Mouse (Mus musculus): Measurements from ENCODE around the gene Nop56. TPM values are rescaled to one million over a fixed set of nuclear protein-coding genes. Genes with fewer than 3 reads are reported as not detected.

The Nop56 gene
- polyA plus RNA-seq, 1 experiment from 2014 or later: 411 TPM

GRCm38 (mm10) chr2:130296134-130296745, 22.0 kb downstream of the Nop56 start:
- no peak overlapping the region for H3K27ac ChIP-seq (replicated peaks; ENCODE audit: low read depth, low read length)
- H3K9me3 ChIP-seq (replicated peaks; ENCODE audit: control insufficient read depth, low read length): no peaks in the 10 kb centered on the region
- peaks cover 6% of the 10 kb centered on the region; the same call in 1 of the 2 replicates for H3K27me3 ChIP-seq (ENCODE audit: control insufficient read depth, insufficient read depth, low read length)
- H3K9ac ChIP-seq (replicated peaks; ENCODE audit: low read length): peak overlapping the region; percentile 78
- peak; percentile 30 for DNase-seq (ENCODE audit: low spot score)
- H3K4me3 ChIP-seq (ENCODE audit: low read depth, low read length): peak overlapping the region; percentile 72
- ATAC-seq (replicated peaks; ENCODE audit: insufficient number of reproducible peaks, low FRiP score, low TSS enrichment, low read depth): peak; percentile 12
- no peaks in the 10 kb centered on the region for H3K36me3 ChIP-seq (replicated peaks; ENCODE audit: control insufficient read depth, insufficient read depth, low read depth, low read length)
- 3% methylated on average over 20 of the region's 20 CpGs for WGBS
- peaks cover 4% of the 10 kb centered on the region; the same call in 1 of the 2 replicates for H3K4me1 ChIP-seq (ENCODE audit: control insufficient read depth, insufficient read depth, low read length)
- H3K4me2 ChIP-seq (ENCODE audit: low read depth, low read length): peak overlapping the region; percentile 87

DNA sequence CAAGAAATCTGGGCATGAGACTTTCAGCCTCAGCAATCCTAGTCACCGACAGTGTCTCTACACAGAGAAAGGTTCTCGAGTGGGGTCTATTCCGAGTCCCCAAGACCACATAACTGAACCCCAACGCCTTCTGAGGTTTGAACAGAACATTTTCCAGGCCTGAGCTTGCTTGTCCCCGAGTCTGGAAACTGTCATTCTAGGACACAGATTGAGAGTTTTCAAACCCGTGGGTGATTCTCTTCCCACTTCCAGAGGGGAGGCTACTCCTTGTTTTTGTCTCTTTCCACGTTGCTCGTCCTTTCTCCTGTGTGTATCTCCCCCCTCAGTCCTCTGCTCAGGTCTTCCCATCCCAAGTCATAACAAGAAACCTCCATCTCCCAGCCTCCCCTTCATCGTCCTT, 23.4 kb downstream of the Nop56 start:
- Histone ChIP-seq H3K4me1 (ENCODE audit: control insufficient read depth, insufficient read depth, low read length) (peaks cover 4% of the 10 kb centered on the region; the same call in 1 of the 2 replicates), H3K27ac (replicated peaks; ENCODE audit: low read depth, low read length) (no peak overlapping the region), H3K9ac (replicated peaks; ENCODE audit: low read length) (no peak overlapping the region), H3K9me3 (replicated peaks; ENCODE audit: control insufficient read depth, low read length) (no peaks in the 10 kb centered on the region), H3K4me3 (ENCODE audit: low read depth, low read length) (no peak overlapping the region), H3K36me3 (replicated peaks; ENCODE audit: control insufficient read depth, insufficient read depth, low read depth, low read length) (no peaks in the 10 kb centered on the region), H3K4me2 (ENCODE audit: low read depth, low read length) (no peak overlapping the region), H3K27me3 (ENCODE audit: control insufficient read depth, insufficient read depth, low read length) (peaks cover 6% of the 10 kb centered on the region; the same call in 1 of the 2 replicates)
- DNase-seq (ENCODE audit: low spot score): no peak
- ATAC-seq (replicated peaks; ENCODE audit: insufficient number of reproducible peaks, low FRiP score, low TSS enrichment, low read depth): no peak
- 76% methylated on average over 9 of the region's 9 CpGs for WGBS

DNA sequence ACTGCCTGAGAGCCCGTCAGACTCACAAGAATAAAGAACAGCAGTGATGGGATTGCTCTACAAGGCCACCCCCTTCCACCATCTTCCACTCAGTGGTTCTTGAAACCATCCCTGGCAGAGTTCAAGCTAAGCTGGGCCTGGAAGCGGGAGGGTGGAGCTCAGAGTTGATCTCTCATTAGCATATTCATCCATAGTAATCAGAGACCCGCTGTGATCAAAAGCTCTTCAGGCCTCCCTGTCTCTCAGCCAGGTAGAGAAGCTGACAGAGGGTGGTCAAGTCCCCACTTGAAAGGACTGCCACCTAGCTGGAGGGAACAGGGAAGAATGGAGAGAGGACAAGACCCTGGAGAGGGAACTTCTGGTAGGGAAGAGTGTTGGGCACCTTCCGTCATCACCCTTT, 28.8 kb downstream of the Nop56 start:
- Histone ChIP-seq H3K4me1 (ENCODE audit: control insufficient read depth, insufficient read depth, low read length) (no peaks in the 10 kb centered on the region), H3K9me3 (replicated peaks; ENCODE audit: control insufficient read depth, low read length) (no peaks in the 10 kb centered on the region), H3K9ac (replicated peaks; ENCODE audit: low read length) (no peak overlapping the region), H3K36me3 (replicated peaks; ENCODE audit: control insufficient read depth, insufficient read depth, low read depth, low read length) (no peaks in the 10 kb centered on the region; the same call in 1 of the 2 replicates), H3K27ac (replicated peaks; ENCODE audit: low read depth, low read length) (no peak overlapping the region), H3K4me2 (ENCODE audit: low read depth, low read length) (no peak overlapping the region), H3K27me3 (ENCODE audit: control insufficient read depth, insufficient read depth, low read length) (0 out of 2 replicates have a peak, but pooled peaks cover 2% of the 10 kb centered on the region), H3K4me3 (ENCODE audit: low read depth, low read length) (no peak overlapping the region)
- WGBS: 43% methylated on average over 4 of the region's 4 CpGs
- ATAC-seq (replicated peaks; ENCODE audit: insufficient number of reproducible peaks, low FRiP score, low TSS enrichment, low read depth): no peak
- no peak for DNase-seq (ENCODE audit: low spot score)

DNA sequence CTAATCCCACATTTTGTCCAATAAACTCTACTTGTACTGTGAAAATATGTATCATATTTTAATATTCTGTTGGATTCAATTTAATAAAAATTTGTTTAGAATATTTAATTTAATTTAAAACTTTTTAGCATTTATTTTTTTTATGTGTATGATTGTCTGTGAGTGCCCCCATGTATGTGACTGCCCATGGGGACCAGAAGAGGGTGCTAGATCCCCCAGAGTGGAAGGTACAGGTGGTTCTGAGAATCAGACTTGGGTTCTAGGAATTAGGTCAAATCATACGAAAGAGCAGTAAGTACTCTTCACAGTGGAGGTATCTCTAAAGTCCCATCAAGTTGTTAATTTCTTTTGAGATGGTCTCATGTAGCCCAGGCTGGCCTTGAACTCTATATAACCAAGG, 52.8 kb downstream of the Nop56 start:
- DNase-seq (ENCODE audit: low spot score): no peak
- Histone ChIP-seq H3K9ac (replicated peaks; ENCODE audit: low read length) (no peak overlapping the region), H3K27me3 (ENCODE audit: control insufficient read depth, insufficient read depth, low read length) (no peaks in the 10 kb centered on the region), H3K4me1 (ENCODE audit: control insufficient read depth, insufficient read depth, low read length) (no peaks in the 10 kb centered on the region), H3K27ac (replicated peaks; ENCODE audit: low read depth, low read length) (no peak overlapping the region), H3K4me2 (ENCODE audit: low read depth, low read length) (no peak overlapping the region), H3K4me3 (ENCODE audit: low read depth, low read length) (no peak overlapping the region), H3K36me3 (replicated peaks; ENCODE audit: control insufficient read depth, insufficient read depth, low read depth, low read length) (no peaks in the 10 kb centered on the region), H3K9me3 (replicated peaks; ENCODE audit: control insufficient read depth, low read length) (no peaks in the 10 kb centered on the region)
- 70% methylated on average over 1 of the region's 1 CpGs for WGBS
- ATAC-seq (replicated peaks; ENCODE audit: insufficient number of reproducible peaks, low FRiP score, low TSS enrichment, low read depth): no peak

Other genes with a start within 250 kb of the Nop56 start
- not detected in 2 replicates for gene Tgm6, start 162.0 kb upstream of the Nop56 start, polyA plus RNA-seq (2014; fragmentation: Nextera tagmentation; extraction: Ambion mirVana)
- 756 and 782 TPM in 2 replicates for gene Snrpb, start 95.0 kb upstream of the Nop56 start, polyA plus RNA-seq (2014; fragmentation: Nextera tagmentation; extraction: Ambion mirVana)
- gene Tmc2, start 79.2 kb upstream of the Nop56 start, polyA plus RNA-seq (2014; fragmentation: Nextera tagmentation; extraction: Ambion mirVana): not detected in 2 replicates
- gene Idh3b, start 10.1 kb downstream of the Nop56 start, polyA plus RNA-seq (2014; fragmentation: Nextera tagmentation; extraction: Ambion mirVana): 145 and 160 TPM in 2 replicates
- gene Ebf4, start 20.7 kb downstream of the Nop56 start, polyA plus RNA-seq (2014; fragmentation: Nextera tagmentation; extraction: Ambion mirVana): 1.3 and 1.4 TPM in 2 replicates
- gene Cpxm1, start 123.1 kb downstream of the Nop56 start, polyA plus RNA-seq (2014; fragmentation: Nextera tagmentation; extraction: Ambion mirVana): 53.0 and 54.3 TPM in 2 replicates
- gene Gm28372, start 130.8 kb downstream of the Nop56 start, polyA plus RNA-seq (2014; fragmentation: Nextera tagmentation; extraction: Ambion mirVana): not detected in 2 replicates
- not detected in 2 replicates for gene 1700020A23Rik, start 130.8 kb downstream of the Nop56 start, polyA plus RNA-seq (2014; fragmentation: Nextera tagmentation; extraction: Ambion mirVana)
- not detected in 2 replicates for gene Tmem239, start 132.0 kb downstream of the Nop56 start, polyA plus RNA-seq (2014; fragmentation: Nextera tagmentation; extraction: Ambion mirVana)
- 81.9 and 84.8 TPM in 2 replicates for gene Vps16, start 149.9 kb downstream of the Nop56 start, polyA plus RNA-seq (2014; fragmentation: Nextera tagmentation; extraction: Ambion mirVana)
- gene Pced1a, start 150.3 kb downstream of the Nop56 start, polyA plus RNA-seq (2014; fragmentation: Nextera tagmentation; extraction: Ambion mirVana): 10.0 and 10.3 TPM in 2 replicates
- 96.8 and 105 TPM in 2 replicates for gene Ptpra, start 175.8 kb downstream of the Nop56 start, polyA plus RNA-seq (2014; fragmentation: Nextera tagmentation; extraction: Ambion mirVana)

Data from embryonic facial prominence, embryonic 11.5 days (tissue).